Mouse (Mus musculus): ENCODE measurements around the gene Zbed6.

The Zbed6 gene

GRCm38 (mm10) chr1:133662941-133663340 is 2.3 kb upstream of the Zbed6 start:
- DNase-seq: no peak

DNA sequence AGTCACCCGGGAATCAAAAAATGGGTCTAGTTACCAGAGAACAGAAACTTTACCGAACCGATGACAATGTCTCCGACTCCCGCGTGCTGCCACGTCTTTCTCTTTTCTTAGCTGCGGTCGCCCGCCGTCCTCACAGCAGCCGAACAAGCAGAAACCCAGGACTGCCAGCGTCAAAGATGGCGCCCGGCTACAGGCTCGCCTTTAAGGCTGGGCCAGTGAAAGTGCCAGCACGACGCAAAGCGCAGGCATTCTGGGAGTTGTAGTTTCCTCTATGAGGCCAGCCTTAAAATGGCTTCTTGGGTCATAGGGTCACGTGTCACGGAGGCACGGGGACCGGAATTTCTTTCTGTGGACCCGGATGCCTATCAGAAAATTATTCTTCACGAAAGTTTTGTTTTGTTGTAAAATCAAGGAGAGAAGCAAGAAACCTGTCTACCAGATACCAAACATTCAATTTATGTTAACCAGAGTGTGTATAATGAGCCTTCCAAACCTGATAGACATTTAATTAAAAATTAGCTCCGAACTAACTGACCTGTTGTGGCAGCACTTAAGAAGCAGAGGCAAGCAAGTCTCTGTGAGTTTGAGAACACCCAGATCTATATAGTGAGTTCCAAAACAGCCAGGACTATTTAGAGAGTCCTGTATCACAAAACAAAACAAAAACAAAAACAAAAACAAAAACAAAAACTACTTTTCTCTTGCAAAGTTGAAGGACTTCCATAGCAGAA is 683 bp upstream of the Zbed6 start, which contains the start of gene Gm38394:
TSS of gene Gm38394 (minus strand) at position 116 of the 731 bp plus-strand sequence.
- DNase-seq: peak; percentile 91

DNA sequence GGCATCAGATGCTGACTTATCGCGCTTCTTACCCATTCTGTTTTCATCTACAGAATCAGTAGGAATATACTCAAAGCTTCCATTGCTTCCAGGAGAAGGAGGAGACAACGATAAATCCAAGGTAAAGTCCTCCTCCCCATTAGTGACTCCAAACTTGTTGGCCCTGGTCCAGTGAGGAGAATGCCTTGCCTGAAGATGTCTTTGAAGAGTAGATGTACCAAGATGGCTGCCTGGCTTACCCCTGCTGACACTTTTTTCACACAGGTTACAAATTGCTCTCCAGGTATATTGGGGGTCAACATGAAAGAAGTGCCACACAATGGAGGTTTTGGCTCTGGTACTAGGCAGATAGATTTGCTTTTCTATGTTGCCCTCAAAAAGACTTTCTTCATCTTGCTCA is 1.8 kb downstream of the Zbed6 start:
- DNase-seq: no peak

GRCm38 (mm10) chr1:133656811-133657210 is 3.9 kb downstream of the Zbed6 start:
- no peak for DNase-seq

GRCm38 (mm10) chr1:133653033-133653432 is 7.7 kb downstream of the Zbed6 start:
- no peak for DNase-seq

- no peak for DNase-seq
These were observed 10.2 kb downstream of the Zbed6 start for GRCm38 (mm10) chr1:133650288-133651055.

GRCm38 (mm10) chr1:133645652-133646051 is 15.0 kb downstream of the Zbed6 start:
- no peak for DNase-seq

DNA sequence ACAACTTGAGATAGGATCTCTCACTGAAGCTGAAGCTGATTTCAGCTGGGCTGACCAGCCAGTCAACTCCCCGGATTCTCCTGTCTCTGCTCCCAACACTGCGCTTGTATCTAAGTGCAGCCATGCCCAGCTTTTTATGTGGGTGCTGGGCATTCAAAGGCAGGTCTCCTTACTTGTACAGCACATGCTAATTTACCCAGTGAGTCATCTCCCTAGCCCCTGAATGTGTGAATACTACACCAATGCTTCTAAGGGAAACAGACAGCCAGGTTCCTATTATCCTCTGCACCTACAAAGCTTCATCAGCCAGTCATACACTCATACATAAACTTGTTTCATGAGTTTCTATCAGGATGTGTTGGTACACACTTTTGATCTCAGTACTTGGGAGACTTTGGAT is 19.5 kb downstream of the Zbed6 start:
- no peak for DNase-seq

DNA sequence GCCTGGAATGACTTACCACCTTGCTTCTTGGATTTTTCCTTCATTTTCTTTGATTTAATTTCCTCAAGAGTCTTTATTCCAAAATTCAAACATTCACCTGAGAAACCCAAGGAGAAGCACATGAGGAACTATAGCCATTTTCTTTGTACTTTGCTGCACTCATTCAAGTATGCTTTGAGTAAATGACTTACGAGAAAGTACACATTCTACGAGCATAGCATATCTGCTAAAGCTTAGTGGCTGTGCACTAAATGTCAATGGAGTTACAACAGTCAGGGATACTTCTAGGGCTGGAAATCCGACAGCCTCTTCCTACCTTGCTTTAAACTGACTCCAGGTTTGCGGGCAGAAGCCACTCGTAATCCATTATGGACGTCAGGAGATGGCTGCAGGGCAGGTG is 22.2 kb downstream of the Zbed6 start:
- no peak for DNase-seq

- DNase-seq: peak; percentile 24
These were observed 28.5 kb downstream of the Zbed6 start for GRCm38 (mm10) chr1:133632168-133632567.

- DNase-seq: no peak
These were observed 35.6 kb downstream of the Zbed6 start for GRCm38 (mm10) chr1:133625052-133625451.

DNA sequence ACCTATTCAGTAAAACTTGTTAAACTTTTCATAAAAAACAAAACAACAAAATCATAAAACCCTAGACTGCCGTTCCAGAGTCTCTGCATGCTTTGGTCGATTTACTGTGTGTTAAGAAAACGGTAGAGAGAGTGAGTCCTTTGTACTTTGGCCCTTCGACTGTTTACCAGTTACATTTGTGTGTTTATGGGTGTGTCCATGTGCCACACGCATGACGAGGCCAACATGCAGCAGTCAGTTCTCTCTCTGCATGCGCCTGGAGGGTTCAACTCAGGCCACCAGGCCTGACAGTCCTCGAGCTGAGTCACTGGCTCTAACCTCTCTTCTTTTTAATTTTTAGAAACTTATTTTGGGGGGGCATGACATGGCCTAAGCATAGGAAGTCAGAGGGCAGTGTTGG is 42.4 kb downstream of the Zbed6 start:
- DNase-seq: no peak

DNA sequence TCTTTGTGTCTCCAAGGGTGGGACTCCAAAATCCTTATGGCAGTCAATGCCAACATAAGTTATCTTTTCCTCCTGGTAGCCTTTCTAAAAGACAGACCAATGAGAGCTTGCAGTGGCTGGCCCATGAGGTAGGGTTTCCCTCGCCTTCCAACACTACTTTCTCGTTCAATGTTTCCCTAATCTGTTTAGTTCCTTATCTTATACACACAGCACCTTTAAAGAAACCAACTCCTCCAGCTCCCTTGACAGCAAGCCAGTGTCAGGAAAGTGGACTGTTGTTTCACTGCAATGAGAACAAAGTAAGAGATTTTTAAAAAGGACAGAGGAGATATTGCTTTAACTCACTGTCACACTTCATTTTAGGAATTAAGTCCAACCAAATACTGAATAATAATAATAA is 42.8 kb downstream of the Zbed6 start:
- no peak for DNase-seq

DNA sequence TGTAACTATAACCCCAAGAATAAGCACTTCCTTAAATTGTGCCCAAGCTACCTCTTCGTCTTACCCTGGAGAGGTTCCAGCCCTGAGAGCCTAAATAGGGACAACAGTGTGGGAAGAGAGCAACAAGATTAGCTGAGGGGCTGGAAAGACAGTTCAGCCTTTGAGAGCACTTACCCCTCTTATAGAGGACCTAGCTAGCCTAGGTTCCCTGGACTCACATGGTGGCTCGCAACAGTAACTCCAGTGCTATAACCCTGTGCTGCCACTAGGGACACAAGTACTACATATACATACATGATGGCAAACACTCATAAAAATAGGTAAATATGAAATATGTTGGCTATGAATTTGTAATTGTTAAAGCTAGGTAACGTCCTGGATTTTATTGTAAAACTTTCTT is 46.9 kb downstream of the Zbed6 start:
- peak; percentile 33 for DNase-seq

DNA sequence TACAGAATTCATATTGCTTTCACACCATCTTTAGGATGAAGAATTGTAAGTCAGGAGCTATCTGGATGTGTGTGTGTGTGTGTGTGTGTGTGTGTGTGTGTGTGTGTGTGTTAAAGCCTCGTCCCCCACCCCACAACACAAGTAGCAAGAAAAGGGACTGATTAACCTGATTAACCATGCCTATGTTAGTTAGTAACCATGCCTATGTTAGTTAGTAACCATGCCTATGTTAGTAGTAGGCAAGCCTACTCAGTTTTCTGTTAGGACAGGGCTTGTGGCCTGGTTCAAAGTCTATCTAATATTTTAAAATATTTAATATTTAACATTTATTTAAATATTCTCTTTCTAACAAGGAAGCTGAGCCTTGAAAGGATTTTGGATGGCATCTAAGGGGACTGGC is 49.2 kb downstream of the Zbed6 start:
- DNase-seq: no peak

DNA sequence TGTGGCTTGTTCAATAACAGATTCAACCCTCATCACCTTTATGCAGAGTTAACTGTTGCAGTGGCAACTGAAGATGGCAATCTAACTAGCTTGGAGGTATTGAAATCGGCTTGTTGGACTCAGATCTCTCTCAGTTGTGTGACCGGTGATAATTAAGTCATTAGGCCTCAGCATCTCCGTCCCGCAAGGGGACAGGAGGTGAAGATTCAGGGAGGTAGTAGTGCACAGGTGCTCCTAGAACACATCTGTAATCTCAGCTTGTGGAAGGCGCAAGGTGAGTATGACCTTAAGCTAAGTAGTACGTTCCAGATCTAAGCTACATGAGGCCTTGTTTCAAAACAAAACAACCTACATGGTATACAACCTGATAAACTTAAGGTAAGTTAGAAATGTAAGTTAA is 50.1 kb downstream of the Zbed6 start:
- DNase-seq: no peak

GRCm38 (mm10) chr1:133609771-133610502 is 50.7 kb downstream of the Zbed6 start, which contains the start of gene Snrpe:
Gene Snrpe, minus strand, starts transcription at chr1:133610291.
- peak; percentile 99 for DNase-seq

Data from thymus, postnatal 4 days (tissue).